Mouse (Mus musculus) layer of hippocampus, postnatal 25 days (tissue): ENCODE results near the gene Atp10b. TPM values are rescaled to one million over a fixed set of nuclear protein-coding genes. Genes with fewer than 3 reads are reported as not detected.
"Not testable (repeated sequence)": the region's sequence is repeated elsewhere in the genome, so short reads cannot be mapped to it uniquely, and the experiment has no call there.

Experiments
- DNase-seq, 2 experiments: peaks; one replicate each; pipeline ENCODE4 v3.0.0; 2022; ENCODE audit warnings: mixed read lengths in 2 of 2, low spot score in 1 of 2; ENCODE audit errors: extremely low spot score in 1 of 2
- total RNA-seq, 2 experiments: library from RNA; stranded (reverse); gene quantifications; 2 replicates each; pipeline ENCODE4 v1.2.3; 2021

Atp10b gene
- 1 to 10 TPM; 1.7 to 2.1 TPM for total RNA-seq

- DNase-seq, result no peak
These were observed at the start of gene Atp10b for GRCm38 (mm10) chr11:43149577-43149976. Gene Atp10b (plus strand): TSS chr11:43149877.

GRCm38 (mm10) chr11:43101357-43101756 lies 48.3 kb upstream of the Atp10b start:
- no peak for DNase-seq

GRCm38 (mm10) chr11:43125908-43126477 lies 23.7 kb upstream of the Atp10b start:
- DNase-seq, result no peak

- DNase-seq, result not testable (repeated sequence)
These were observed 23.1 kb upstream of the Atp10b start for GRCm38 (mm10) chr11:43126573-43126972.

- DNase-seq, result no peak
These were observed 8.4 kb upstream of the Atp10b start for GRCm38 (mm10) chr11:43141296-43141695.

- DNase-seq, result no peak
These were observed 6.9 kb upstream of the Atp10b start for GRCm38 (mm10) chr11:43142811-43143210.

GRCm38 (mm10) chr11:43144178-43144577 lies 5.5 kb upstream of the Atp10b start:
- no peak for DNase-seq

- not testable (repeated sequence) for DNase-seq
These were observed 4.8 kb upstream of the Atp10b start for GRCm38 (mm10) chr11:43144882-43145281.

GRCm38 (mm10) chr11:43147380-43147779 lies 2.3 kb upstream of the Atp10b start:
- no peak for DNase-seq

- DNase-seq, result no peak
These were observed 1.3 kb upstream of the Atp10b start for GRCm38 (mm10) chr11:43148341-43148740.

- DNase-seq, result no peak
These were observed 5.3 kb downstream of the Atp10b start for GRCm38 (mm10) chr11:43155004-43155403.

- no peak for DNase-seq
These were observed 5.7 kb downstream of the Atp10b start for GRCm38 (mm10) chr11:43155417-43155816.

GRCm38 (mm10) chr11:43158814-43159213 lies 9.1 kb downstream of the Atp10b start:
- DNase-seq, result no peak

- no peak for DNase-seq
These were observed 10.7 kb downstream of the Atp10b start for GRCm38 (mm10) chr11:43160188-43160942.

- DNase-seq, result no peak
These were observed 20.9 kb downstream of the Atp10b start for GRCm38 (mm10) chr11:43170601-43171000.

GRCm38 (mm10) chr11:43174359-43175116 lies 24.9 kb downstream of the Atp10b start:
- no peak for DNase-seq

GRCm38 (mm10) chr11:43182401-43182800 lies 32.7 kb downstream of the Atp10b start:
- DNase-seq, result no peak

GRCm38 (mm10) chr11:43182816-43183215 lies 33.1 kb downstream of the Atp10b start:
- no peak for DNase-seq

- DNase-seq, result no peak
These were observed 33.8 kb downstream of the Atp10b start for GRCm38 (mm10) chr11:43183457-43183856.

GRCm38 (mm10) chr11:43186291-43186690 lies 36.6 kb downstream of the Atp10b start:
- DNase-seq, result no peak

GRCm38 (mm10) chr11:43189817-43190593 lies 40.3 kb downstream of the Atp10b start:
- no peak for DNase-seq
